Mouse (Mus musculus) midbrain, embryonic 15.5 days (tissue): Measurements from ENCODE around the gene Thap4. TPM values are rescaled to one million over a fixed set of nuclear protein-coding genes. Genes with fewer than 3 reads are reported as not detected.

Source experiments
- ATAC-seq: fragments of 200-750 bp; cut with Nextera tagmentation; replicated peaks from 2 replicates; pipeline ENCODE4 v1.8.0; 2017; ENCODE audit warnings: moderate TSS enrichment
- H3K27ac ChIP-seq: fragments of 300-500 bp; sonication (generic); 2 replicates; pipeline ENCODE4 v1.5.1; 2015; ENCODE audit warnings: mild to moderate bottlenecking, inconsistent platforms
- H3K27me3 ChIP-seq: fragments of 300-500 bp; sonication (generic); replicated peaks from 2 replicates; pipeline ENCODE4 v1.6.1; 2015; ENCODE audit warnings: inconsistent platforms
- H3K36me3 ChIP-seq: fragments of 300-500 bp; sonication (generic); replicated peaks from 2 replicates; pipeline ENCODE4 v1.6.1; 2015; ENCODE audit warnings: inconsistent platforms
- H3K4me1 ChIP-seq: fragments of 300-500 bp; sonication (generic); 2 replicates; pipeline ENCODE4 v1.6.1; 2015; ENCODE audit warnings: inconsistent platforms
- H3K4me2 ChIP-seq: fragments of 300-500 bp; sonication (generic); 2 replicates; pipeline ENCODE4 v1.6.1; 2015; ENCODE audit warnings: inconsistent platforms, mild to moderate bottlenecking, moderate library complexity
- H3K4me3 ChIP-seq: fragments of 300-500 bp; sonication (generic); 2 replicates; pipeline ENCODE4 v1.5.1; 2015; ENCODE audit warnings: mild to moderate bottlenecking, inconsistent platforms
- H3K9ac ChIP-seq: fragments of 300-500 bp; sonication (generic); 2 replicates; pipeline ENCODE4 v1.6.1; 2015; ENCODE audit warnings: mild to moderate bottlenecking, inconsistent platforms
- H3K9me3 ChIP-seq: fragments of 300-500 bp; sonication (generic); 2 replicates; pipeline ENCODE4 v1.6.1; 2016; ENCODE audit warnings: inconsistent platforms
- WGBS: fragments of 180-500 bp; shearing (Covaris S2); methylation state at CpG from one replicate; pipeline ENCODE4 v1.1.7; 2015; ENCODE audit warnings: mixed read lengths; 5-methylcytosine and 5-hydroxymethylcytosine counted together
- polyA plus RNA-seq: library from polyadenylated mRNA; unstranded; fragments of >200 nt; fragmentation: Nextera tagmentation; extraction: Ambion mirVana; gene quantifications from 2 replicates; pipeline ENCODE4 v1.2.1, GENCODE M21; 2015

Thap4 gene
- polyA plus RNA-seq, 1 experiment from 2014 or later, result 54.7 TPM

DNA sequence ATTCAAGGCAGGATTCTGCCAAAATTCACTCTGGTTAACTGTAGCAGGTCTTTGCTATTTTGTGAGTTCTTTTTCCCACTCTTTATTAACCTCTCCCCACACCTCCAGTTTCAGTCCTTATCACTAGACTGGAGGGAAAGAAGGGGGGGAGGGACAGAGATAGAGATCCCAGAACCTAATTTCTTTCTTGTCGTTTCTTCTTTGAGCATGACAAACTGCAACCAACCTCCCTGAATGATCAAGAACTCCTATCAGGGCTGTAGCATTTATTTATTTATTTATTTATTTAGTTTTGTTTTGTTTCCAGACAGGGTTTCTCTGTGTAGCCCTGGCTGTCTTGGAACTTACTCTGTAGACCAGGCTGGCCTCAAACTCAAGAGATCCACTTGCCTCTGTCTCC, 52.6 kb downstream of the Thap4 start:
- Histone ChIP-seq H3K4me3 (no peak overlapping the region), H3K9me3 (no peaks in the 10 kb centered on the region), H3K27me3 (no peaks in the 10 kb centered on the region), H3K9ac (no peak overlapping the region), H3K36me3 (0 out of 2 replicates have a peak, but pooled peaks cover 13% of the 10 kb centered on the region), H3K27ac (no peak overlapping the region), H3K4me2 (no peak overlapping the region), H3K4me1 (no peaks in the 10 kb centered on the region)
- ATAC-seq, result no peak
- WGBS, result 97% methylated on average over 1 of the region's 1 CpGs

DNA sequence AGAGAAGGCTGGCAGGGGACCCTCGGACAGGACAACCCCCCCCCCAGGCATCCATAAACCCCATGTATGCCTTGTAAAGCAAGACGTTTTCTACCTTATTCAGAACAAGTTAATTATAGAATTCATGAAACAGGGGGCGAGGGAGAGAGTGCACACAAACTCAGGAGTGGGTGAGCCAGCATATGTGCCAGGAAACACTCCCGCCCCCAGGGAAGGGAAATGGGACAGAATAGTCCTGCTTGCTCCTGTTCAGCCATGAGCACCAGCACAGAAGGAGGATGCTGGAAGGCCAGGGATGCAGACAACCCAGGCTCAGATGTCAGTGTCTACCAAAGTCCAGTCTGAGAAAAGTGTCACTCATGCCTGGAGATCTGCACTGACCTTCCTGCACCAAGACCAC, 55.5 kb downstream of the Thap4 start:
- Histone ChIP-seq H3K27ac (no peak overlapping the region), H3K36me3 (0 out of 2 replicates have a peak, but pooled peaks cover 12% of the 10 kb centered on the region), H3K27me3 (no peaks in the 10 kb centered on the region), H3K4me3 (no peak overlapping the region), H3K4me1 (no peaks in the 10 kb centered on the region), H3K9ac (no peak overlapping the region), H3K4me2 (no peak overlapping the region), H3K9me3 (no peaks in the 10 kb centered on the region)
- no peak for ATAC-seq
- 87% methylated on average over 4 of the region's 4 CpGs for WGBS

DNA sequence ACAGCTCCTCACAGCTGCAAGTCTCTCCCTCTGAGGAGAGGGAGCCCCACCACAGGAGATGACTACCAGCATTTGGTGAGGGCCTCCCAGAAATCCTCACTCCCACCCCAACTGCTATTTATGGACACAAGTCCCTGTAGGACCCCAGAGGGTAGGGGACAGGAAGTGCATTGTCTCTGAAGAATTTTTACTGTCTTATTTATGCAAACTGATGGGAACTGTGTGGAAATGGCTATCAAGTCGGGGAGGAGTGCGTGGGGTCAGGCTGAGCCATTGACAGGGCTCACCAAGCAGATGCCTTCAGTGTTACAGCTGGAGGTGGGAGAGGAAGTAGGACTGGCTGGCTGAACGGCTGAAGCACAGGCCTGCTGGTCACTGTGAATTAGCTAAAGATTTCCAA, 57.3 kb downstream of the Thap4 start:
- H3K27me3 ChIP-seq, result no peaks in the 10 kb centered on the region
- no peak overlapping the region for H3K27ac ChIP-seq
- ATAC-seq, result no peak
- no peaks in the 10 kb centered on the region for H3K4me1 ChIP-seq
- H3K9ac ChIP-seq, result no peak overlapping the region
- no peaks in the 10 kb centered on the region for H3K9me3 ChIP-seq
- WGBS, result 69% methylated on average over 3 of the region's 3 CpGs
- H3K4me2 ChIP-seq, result no peak overlapping the region
- 0 out of 2 replicates have a peak, but pooled peaks cover 3% of the 10 kb centered on the region for H3K36me3 ChIP-seq
- H3K4me3 ChIP-seq, result no peak overlapping the region

DNA sequence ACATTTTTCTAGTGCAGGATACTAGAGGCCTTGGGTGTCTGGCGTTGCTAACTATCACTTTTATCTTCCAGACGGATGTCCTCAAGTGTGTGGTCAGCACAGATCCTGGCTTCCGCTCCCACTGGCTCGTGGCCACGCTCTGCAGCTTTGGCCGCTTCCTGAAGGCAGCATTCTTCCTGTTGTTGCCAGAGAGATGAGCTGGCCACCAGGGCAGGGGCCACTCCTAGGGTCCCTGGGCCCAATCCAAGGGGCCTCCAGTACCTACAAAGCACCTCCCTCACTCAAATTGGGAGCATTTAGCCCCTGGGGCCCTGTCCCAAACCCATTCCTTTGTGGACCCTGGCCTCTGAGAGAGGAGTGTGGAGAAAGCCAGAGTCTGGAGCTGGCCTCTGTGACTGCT, 59.7 kb downstream of the Thap4 start:
- no peak overlapping the region for H3K4me3 ChIP-seq
- no peaks in the 10 kb centered on the region for H3K9me3 ChIP-seq
- no peak for ATAC-seq
- H3K36me3 ChIP-seq, result 0 out of 2 replicates have a peak, but pooled peaks cover 3% of the 10 kb centered on the region
- no peaks in the 10 kb centered on the region for H3K4me1 ChIP-seq
- 88% methylated on average over 6 of the region's 6 CpGs for WGBS
- no peak overlapping the region for H3K4me2 ChIP-seq
- no peaks in the 10 kb centered on the region for H3K27me3 ChIP-seq
- no peak overlapping the region for H3K9ac ChIP-seq
- no peak overlapping the region for H3K27ac ChIP-seq

DNA sequence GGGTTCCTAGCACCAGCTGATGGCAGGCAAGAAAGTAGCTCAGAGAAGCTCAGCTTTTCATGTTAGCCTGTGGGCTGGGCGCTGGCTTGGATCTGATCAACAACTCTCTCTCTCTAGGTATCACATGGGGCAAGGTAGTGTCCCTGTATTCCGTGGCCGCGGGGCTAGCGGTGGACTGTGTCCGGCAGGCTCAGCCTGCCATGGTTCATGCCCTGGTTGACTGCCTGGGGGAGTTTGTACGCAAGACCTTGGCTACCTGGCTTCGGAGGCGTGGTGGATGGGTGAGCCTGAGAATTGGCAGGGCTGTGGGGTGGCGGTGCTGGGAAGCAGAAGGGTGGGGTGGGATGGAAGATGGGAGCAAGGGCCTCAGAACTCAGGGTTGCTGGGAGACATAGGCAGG, 60.7 kb downstream of the Thap4 start:
- Histone ChIP-seq H3K27me3 (no peaks in the 10 kb centered on the region), H3K4me3 (no peak overlapping the region), H3K4me1 (no peaks in the 10 kb centered on the region), H3K36me3 (0 out of 2 replicates have a peak, but pooled peaks cover 3% of the 10 kb centered on the region), H3K27ac (no peak overlapping the region), H3K4me2 (no peak overlapping the region), H3K9me3 (no peaks in the 10 kb centered on the region), H3K9ac (no peak overlapping the region)
- 94% methylated on average over 10 of the region's 10 CpGs for WGBS
- ATAC-seq, result no peak

DNA sequence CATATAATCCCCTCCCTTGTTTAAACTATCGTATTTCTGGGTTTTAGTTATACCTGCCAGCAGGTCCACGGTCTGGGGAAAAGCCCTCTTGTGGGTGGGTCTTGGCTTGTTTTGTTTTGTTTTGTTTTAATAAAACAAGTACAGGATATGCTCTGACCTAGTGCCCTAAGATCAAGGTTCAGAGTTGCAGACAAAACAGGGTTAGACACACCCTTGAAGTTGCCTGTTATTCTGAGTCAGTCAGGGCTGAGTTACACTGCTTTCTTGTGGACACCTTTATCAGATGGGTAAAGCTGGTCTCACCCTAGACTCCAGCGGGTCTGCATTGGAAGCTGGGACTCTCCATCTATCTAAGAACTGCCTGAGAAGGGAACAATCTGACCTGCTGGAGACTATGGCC, 61.2 kb downstream of the Thap4 start:
- Histone ChIP-seq H3K4me1 (no peaks in the 10 kb centered on the region), H3K27me3 (no peaks in the 10 kb centered on the region), H3K9me3 (no peaks in the 10 kb centered on the region), H3K36me3 (0 out of 2 replicates have a peak, but pooled peaks cover 3% of the 10 kb centered on the region), H3K27ac (no peak overlapping the region), H3K9ac (no peak overlapping the region), H3K4me3 (no peak overlapping the region), H3K4me2 (no peak overlapping the region)
- no peak for ATAC-seq
- 88% methylated on average over 3 of the region's 3 CpGs for WGBS

DNA sequence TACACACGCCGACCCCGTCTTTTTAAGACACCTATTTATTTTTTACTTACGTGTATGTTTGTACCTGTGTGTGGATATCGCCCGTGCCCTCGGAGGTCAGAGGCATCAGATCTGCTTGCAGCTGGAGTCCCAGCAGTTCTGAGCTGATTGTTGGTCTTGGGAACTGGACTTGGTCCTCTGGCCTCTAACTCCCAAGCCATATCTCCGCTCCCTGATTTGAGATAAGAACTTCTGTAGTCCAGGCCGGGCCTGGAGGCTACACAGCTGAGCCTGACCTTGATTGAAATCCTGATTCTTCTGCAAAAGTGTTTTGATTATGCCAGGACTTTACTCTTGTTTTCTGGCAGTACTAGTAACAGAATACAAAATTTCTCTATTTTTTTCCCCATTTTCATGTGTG, 61.9 kb downstream of the Thap4 start:
- H3K4me3 ChIP-seq, result no peak overlapping the region
- H3K9ac ChIP-seq, result no peak overlapping the region
- H3K27me3 ChIP-seq, result no peaks in the 10 kb centered on the region
- 96% methylated on average over 9 of the region's 9 CpGs for WGBS
- ATAC-seq, result no peak
- H3K9me3 ChIP-seq, result no peaks in the 10 kb centered on the region
- H3K27ac ChIP-seq, result no peak overlapping the region
- peaks cover 4% of the 10 kb centered on the region for H3K4me1 ChIP-seq
- H3K36me3 ChIP-seq, result 0 out of 2 replicates have a peak, but pooled peaks cover 3% of the 10 kb centered on the region
- no peak overlapping the region for H3K4me2 ChIP-seq

DNA sequence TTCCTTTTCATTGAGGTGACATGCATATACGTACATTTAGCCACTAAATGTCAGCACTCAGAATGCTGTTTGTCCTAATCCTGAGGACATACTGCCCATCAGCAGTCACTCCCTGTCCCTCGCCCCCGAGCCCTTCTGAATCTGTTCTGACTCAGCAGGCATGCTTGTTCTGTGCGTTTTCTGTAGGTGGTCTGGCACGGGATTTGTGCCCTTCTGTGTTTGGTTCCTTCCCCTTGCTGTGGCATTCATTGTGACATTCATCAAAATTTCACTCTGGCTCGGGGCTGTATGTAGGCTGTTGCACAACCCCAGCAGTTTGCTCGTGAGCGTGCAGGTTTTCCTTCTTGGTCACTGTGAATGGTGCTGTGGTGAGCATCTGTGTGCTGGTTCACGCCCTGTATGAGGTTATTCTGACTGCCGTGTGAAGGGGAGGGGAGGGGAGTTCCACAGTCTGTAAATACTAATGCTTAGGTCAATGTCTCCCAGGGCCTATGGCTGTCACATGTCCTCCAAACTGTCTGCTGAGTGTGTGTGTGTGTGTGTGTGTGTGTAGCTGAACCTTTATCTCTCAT, 62.8 kb downstream of the Thap4 start:
- Histone ChIP-seq H3K4me1 (peaks cover 11% of the 10 kb centered on the region), H3K9ac (no peak overlapping the region), H3K9me3 (no peaks in the 10 kb centered on the region), H3K27ac (no peak overlapping the region), H3K4me2 (no peak overlapping the region), H3K36me3 (0 out of 2 replicates have a peak, but pooled peaks cover 3% of the 10 kb centered on the region), H3K27me3 (no peaks in the 10 kb centered on the region), H3K4me3 (no peak overlapping the region)
- no peak for ATAC-seq
- WGBS, result 74% methylated on average over 10 of the region's 10 CpGs

DNA sequence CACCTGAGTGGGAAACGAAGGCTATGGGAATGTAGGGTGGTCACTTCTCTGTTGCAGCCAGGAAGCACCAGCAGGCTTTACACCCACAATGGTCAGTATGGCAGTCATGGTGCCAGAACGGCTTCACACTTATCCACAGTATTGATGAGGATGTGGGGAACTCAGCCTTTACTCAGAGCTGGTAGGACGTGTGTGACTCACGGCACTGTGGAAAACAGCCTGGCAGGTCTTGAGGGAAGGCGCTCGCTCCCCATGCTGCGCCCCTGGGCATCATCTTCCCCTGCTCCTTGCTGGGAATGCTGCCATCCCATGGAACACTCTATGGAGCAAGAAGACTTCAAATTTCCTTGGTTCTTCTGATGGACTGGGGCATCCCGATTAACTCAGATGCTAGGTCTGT, 63.6 kb downstream of the Thap4 start:
- 95% methylated on average over 8 of the region's 8 CpGs for WGBS
- peaks cover 17% of the 10 kb centered on the region for H3K4me1 ChIP-seq
- H3K4me2 ChIP-seq, result no peak overlapping the region
- no peak for ATAC-seq
- H3K27me3 ChIP-seq, result no peaks in the 10 kb centered on the region
- 0 out of 2 replicates have a peak, but pooled peaks cover 3% of the 10 kb centered on the region for H3K36me3 ChIP-seq
- H3K9ac ChIP-seq, result no peak overlapping the region
- no peak overlapping the region for H3K27ac ChIP-seq
- no peaks in the 10 kb centered on the region for H3K9me3 ChIP-seq
- no peak overlapping the region for H3K4me3 ChIP-seq

DNA sequence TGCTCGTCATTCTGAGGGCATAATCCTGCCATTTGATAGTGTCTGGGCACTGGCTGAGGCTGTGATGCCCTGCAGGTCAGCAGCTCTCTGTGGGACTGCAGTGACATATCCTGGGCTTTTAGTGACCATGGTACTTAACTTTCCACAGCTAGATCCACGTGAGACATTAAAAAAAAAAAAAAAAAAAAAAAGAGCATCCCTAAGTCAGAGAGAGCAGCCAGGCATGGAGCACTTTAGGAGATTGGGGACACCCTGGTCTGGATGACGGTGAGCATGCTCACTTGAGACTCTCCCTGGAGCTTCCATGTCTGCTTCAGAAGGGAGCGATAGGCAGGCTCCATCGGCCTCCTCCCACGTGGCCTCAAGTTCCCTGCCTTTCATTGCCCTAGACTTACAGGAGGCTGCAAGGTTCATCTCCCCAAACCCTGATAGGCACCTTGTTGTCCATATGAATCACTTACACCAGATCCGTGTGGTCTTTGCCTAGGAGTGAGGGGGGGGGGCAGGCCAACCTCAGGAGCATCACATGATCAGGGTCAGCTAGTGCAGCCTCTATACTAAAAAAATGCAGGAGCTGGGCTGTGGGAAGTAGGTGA, 64.7 kb downstream of the Thap4 start:
- whole genome bisulfite sequencing, result 85% methylated on average over 7 of the region's 7 CpGs
- 0 out of 2 replicates have a peak, but pooled peaks cover 2% of the 10 kb centered on the region for H3K36me3 ChIP-seq
- no peaks in the 10 kb centered on the region for H3K27me3 ChIP-seq
- no peak overlapping the region for H3K9ac ChIP-seq
- no peak overlapping the region for H3K4me2 ChIP-seq
- ATAC-seq, result no peak
- H3K4me1 ChIP-seq, result peaks cover 21% of the 10 kb centered on the region
- no peaks in the 10 kb centered on the region for H3K9me3 ChIP-seq
- H3K4me3 ChIP-seq, result no peak overlapping the region
- no peak overlapping the region for H3K27ac ChIP-seq

DNA sequence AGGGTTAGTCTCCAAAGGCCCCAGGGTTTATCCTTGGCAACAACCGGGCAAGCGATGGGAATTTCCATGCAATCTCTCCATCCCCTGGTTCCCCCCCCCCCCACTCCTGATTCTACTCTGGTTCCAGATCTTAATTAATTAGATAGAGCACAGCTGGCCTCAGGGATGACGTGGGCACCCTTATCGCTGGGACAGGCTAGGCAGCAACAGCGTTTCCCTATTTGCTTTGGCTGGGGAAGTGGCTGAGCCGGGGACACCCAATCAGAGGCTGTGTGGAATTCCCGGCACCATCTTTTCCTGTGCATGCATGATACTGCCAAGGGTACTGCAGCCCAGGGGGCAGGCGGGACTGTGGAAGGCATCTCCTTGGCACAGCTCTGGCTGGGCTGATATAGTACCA, 66.5 kb downstream of the Thap4 start:
- H3K27ac ChIP-seq, result no peak overlapping the region
- H3K4me3 ChIP-seq, result no peak overlapping the region
- no peaks in the 10 kb centered on the region for H3K9me3 ChIP-seq
- no peaks in the 10 kb centered on the region for H3K36me3 ChIP-seq
- no peak for ATAC-seq
- H3K4me2 ChIP-seq, result peak overlapping the region; percentile 64
- 72% methylated on average over 8 of the region's 8 CpGs for WGBS
- H3K27me3 ChIP-seq, result 0 out of 2 replicates have a peak, but pooled peaks cover 3% of the 10 kb centered on the region
- H3K9ac ChIP-seq, result no peak overlapping the region
- H3K4me1 ChIP-seq, result peaks cover 21% of the 10 kb centered on the region

DNA sequence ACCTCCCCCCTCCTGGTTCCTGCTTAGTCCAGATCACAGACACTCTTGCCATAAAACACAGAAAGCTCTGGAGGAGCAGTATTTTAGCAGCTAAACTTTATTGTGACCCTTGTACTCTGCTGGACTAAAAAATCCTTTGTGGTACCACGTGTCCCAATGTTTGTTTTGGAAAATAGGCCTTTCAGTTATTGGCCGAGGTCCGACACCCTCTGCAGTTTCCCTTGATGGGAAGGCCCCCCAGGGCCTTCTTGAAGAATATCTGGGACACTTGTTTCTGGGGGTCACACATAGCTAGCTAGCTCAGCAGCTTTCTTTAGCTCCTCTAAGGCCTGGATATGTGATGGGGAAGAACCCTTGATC, 67.7 kb downstream of the Thap4 start:
- H3K27me3 ChIP-seq, result 0 out of 2 replicates have a peak, but pooled peaks cover 3% of the 10 kb centered on the region
- 35% methylated on average over 3 of the region's 3 CpGs for WGBS
- peak overlapping the region; percentile 77 for H3K27ac ChIP-seq
- H3K4me1 ChIP-seq, result peaks cover 21% of the 10 kb centered on the region
- no peak for ATAC-seq
- H3K4me2 ChIP-seq, result peak overlapping the region; percentile 64
- no peaks in the 10 kb centered on the region for H3K36me3 ChIP-seq
- no peaks in the 10 kb centered on the region for H3K9me3 ChIP-seq
- peak overlapping the region; percentile 52 for H3K9ac ChIP-seq
- H3K4me3 ChIP-seq, result peak overlapping the region; percentile 67
